Mouse (Mus musculus) ovary, postnatal 14 days (tissue): ENCODE data around the gene Cacna1a.
A peak's percentile ranks its signal among the peaks of the same experiment; 100 is the strongest.

Experiments
- DNase-seq: peaks from one replicate; pipeline ENCODE4 v3.0.0; 2022; ENCODE audit warnings: low spot score

Gene Cacna1a

DNA sequence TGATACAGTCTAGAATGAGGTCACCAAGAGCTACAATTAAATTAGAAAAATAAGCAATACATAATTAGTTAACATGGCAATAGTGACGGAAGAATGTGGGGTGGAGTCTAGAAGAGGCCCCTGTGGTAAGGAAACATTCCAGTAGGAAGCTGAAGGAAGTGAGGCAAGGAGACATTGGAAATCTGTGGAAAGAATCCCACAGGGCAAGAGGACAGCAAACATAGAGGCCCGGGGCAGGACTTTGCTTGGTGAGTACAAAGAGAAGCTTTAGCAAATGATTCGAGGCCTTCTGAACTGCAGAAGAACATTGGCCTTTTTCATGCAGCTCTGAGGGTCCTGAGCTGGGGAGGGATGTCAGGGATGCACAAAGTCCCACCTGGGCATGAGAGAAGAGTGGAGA is at the start of gene Cacna1a:
Gene Cacna1a, plus strand, starts transcription at position 166 of the 400 bp plus-strand sequence.
- DNase-seq = no peak

DNA sequence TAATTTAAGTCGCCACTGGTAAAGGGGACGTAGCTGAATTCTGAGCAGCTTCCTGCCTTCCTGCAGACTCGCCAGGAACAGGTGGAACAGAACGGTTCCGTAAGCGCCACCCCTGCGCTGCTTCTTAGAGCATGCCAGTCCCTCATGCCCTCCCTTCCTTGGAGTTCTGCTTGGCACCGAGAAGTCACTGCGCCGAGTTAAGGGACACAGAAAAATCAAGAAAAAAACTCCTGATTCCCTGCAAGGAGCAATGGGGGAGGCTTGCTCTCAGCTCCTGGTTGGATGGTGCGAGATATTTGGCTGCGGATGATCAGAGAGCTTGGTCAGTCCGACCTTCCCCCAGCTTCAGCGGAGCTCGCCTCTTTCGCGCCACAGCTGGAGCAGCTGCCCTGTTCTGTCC is 49.7 kb upstream of the Cacna1a start:
- no peak for DNase-seq

DNA sequence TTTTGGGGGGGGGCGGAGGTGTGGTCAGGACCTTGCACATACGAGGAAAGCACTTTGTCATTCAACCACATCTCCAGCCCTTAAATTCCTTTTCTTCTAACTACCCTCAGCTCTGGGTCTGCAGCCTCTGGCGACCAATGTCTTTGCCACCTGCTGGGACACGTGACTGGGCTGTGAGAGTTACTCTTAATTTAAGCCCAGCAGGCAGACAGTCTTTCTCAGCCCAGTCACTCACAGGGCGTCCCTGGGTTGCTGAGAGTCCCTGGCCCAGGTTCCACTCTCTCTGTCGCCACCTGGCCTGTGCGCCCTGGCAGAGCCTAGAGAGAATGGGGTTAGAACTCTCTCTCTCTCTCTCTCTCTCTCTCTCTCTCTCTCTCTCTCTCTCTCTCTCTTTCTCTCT is 48.9 kb upstream of the Cacna1a start:
- DNase-seq = no peak

DNA sequence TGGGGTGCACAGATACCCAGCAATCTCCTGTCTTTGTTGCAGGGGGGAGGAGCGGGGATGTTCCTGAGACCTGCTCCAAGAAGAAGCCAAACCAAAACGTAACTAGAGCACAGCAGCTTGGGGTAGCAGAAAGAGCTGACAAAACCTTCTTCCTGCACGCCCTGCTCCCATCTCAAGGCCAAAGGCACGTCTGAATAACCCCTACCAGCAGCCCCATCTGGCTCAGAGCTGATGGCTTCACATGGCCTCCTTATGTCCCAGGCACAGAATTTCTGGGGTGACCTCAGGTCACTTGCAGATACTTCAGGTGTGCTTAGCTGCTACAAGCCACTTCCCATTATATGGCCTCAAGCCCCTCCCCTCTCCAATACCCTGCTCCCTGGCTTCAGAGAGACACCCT is 48.4 kb upstream of the Cacna1a start:
- DNase-seq = no peak

DNA sequence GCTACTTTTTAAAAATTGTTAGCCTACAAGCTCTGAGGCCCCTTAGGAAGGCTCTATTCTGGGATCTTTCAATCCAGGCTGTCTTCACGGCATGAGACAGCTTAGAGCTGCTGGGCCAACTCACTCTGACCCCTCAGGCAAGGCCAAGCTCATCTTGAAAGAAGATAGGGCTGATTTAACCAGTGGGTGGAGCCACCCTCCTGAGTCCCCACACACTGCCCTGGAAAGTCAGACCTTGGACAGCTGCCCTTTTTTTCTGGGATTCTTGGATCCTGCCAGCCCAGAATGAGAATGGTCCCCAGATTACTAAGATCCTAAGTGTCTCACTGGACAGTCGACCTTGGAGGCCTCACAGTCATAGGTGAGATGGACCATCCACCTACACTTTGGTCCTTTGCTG is 47.6 kb upstream of the Cacna1a start:
- no peak for DNase-seq

DNA sequence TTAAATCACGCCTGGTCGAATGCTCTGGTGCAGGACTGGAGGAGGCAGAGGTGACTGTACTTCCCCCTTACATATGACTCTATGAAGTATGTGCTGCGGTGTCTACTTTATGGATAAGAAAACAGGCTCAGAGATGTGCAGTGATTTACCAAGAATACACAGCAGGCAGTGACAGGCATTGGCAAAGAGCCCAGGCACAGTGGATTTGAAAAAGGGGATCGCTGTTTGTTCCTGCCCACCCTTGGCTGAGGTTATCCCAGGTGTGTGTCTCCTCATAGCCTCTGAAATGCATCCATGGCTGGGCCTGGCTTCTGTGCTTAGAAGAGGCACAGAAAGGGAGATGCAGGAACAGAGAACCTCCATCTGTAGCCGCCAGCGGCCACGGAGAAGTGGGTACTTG is 42.7 kb upstream of the Cacna1a start:
- no peak for DNase-seq

DNA sequence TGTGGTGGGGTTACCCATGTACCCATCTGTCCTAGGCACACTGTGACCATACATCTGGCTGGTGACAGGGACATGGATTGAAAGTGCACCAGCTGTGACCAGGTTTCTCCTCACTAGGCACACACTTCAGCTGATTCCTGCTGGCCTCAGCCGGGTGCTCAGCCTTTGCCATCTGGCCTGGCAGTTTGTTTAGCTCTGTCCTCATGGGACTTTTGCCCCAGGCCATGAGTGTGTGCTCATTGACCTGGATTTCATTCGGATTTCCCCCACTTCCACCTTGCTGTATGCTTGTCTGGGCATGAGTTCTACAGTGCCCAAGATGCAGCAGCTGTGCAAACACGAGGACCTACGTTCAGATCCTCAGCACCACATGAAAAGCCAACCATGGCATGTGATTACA is 41.8 kb upstream of the Cacna1a start:
- no peak for DNase-seq

DNA sequence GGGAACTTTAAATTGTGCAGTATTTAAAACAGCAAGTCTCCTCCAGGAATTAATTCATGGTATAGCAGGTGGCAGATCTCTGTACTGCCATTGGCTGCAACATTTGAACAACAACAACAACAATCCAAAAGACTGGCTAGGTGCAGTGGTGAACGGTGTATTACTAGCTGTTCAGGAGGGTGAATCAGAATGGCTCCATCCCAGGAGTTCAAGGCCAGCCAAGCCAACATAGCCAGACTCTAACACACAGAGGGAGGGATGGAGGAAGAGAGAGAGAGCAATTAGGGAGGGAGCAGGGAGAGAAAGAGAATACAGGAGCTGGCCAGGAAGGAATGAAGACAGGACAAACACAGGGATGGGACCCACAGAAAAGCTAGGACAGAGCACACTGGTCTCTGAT is 38.7 kb upstream of the Cacna1a start:
- DNase-seq = no peak

DNA sequence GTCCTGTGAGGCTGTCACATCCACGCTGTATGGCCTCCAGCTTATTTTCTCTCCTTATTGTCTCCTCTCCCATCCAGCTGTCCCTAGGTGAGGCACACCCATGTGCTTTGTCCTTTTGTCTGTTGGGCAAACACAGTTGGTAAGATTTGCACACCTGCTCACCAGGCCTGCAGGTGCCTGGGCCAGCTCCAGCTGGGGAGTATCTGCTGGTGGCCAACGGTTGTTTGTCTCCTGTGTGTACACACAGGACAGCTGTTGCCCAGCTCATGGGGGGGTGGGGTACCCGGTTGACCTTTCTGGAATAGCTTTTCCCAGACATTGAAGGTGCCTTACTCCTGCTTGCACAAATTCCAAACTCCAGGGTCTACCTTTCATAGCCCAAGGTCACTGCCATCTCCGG is 37.3 kb upstream of the Cacna1a start:
- DNase-seq = no peak

DNA sequence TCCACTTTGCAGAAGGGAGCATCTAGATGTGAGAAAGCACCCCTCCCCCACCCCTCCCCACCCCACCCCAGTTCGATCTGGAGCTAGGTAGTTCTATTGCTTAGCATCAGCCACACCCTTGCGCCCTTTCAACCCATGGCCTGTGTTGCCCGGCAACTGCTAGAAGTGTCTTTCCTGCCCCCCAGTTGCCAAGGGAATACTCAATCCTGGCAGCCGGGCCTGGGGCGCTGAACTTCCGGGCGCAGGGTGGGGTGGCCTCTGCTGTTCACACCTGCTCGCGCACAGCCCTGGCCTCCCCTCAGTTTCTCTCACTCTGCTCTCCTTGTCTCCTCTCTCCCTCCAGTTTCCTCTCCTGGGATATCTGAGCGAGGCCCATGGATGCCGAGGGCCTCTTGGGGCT is 31.8 kb upstream of the Cacna1a start:
- no peak for DNase-seq

DNA sequence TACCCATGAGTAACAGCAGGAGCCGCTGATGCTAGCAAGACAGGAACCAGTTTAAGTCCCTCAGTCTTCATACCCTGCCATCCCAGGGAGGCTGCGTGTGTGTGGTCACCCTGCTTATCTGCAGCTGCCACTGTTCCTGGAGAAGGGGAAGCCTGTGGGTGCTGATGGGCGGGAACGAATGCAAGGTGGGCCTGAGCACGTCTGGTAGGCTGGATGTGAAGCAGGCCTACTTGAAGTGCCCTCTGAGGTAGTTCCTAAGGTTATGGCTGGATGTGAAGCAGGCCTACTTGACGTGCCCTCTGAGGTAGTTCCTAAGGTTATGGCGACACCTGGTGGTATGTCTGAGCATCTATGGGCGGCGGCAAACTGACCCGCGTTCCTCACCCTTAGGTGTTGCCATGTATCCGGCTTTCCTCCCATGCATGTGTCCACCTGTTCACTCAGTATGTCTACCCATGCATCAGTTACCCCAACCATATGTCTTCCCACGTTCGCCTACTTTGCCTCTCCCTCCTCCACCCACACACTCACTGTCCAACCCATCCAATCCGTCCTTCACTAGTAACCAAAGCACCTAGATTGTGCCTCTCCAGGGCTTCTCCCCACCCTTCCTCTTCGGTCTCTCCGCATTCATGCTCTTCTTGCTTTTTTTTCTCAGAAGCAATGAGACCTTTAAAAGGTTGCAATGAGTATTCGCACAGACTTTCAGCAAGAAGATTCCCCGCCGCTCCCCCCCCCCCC is 30.4 kb upstream of the Cacna1a start:
- DNase-seq = peak; percentile 82

DNA sequence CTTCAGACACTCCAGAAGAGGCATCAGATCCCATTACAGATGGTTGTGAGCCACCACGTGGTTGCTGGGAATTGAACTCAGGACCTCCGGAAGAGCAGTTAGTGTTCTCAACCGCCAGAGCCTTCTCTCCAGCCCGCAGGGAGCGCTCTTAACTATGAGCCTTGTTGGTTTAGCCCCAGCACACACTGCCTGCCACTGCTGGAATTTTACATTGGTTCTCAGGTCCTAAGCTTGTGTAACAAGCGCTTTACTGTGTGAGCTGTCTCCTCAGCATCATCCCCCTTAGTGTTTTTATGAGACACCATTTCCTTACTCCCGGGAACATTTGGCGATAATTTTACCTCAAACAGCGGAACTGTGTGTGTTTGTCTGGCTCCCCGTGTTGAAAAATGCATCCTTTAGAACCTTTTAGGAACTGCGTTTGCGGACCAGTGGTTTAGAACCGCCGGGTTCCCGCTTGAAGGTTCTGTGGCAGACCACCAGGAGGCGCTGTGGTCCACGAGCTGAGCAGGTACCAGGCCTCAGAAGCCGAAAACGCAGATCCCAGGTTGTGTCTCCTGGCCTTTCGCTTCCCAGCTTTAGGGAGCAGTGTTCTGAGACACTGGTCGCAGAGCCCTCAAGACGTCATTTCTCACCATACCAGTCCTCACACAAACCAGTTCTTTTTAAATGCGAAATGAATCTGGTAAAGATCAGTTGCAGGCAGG is 24.7 kb upstream of the Cacna1a start:
- DNase-seq = peak; percentile 64

DNA sequence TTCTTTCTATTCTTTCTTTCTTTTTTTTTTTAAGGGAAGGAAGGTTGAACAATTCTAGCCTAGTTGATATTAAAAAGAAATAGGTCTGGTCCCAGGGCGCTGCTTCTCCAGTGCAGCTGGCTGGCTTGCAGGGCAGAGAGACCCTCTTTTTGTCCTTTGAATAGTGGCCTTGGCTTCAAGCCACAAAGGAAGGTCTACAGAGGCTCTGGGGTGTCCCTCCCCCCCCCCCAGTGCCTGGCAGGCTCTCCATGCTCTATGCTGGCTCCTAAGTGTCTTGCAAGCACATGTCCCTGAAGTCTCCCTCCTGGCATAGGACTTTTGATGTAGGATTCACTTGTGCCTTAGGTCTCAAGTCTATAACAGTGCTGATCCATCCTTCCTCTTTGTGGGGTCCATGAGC is 23.0 kb upstream of the Cacna1a start:
- no peak for DNase-seq

DNA sequence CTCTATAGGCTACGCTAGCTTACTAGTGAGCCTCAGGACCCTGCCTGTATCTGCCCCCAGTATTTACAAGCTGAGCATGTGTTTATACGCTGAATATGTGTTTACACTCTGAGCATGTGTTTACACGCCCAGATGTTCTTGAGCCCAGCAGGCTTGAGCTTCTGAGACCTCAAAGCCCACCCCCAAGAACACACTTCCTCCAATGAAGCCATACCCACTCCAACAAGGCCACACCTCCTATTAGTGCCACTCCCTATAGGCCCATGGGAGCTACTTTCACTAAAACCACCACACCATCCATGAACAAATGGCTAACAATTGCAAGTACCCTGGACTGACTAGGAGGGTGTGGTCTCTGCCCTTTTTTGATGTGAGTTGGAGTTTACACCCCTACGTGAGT is 17.3 kb upstream of the Cacna1a start:
- DNase-seq = no peak

DNA sequence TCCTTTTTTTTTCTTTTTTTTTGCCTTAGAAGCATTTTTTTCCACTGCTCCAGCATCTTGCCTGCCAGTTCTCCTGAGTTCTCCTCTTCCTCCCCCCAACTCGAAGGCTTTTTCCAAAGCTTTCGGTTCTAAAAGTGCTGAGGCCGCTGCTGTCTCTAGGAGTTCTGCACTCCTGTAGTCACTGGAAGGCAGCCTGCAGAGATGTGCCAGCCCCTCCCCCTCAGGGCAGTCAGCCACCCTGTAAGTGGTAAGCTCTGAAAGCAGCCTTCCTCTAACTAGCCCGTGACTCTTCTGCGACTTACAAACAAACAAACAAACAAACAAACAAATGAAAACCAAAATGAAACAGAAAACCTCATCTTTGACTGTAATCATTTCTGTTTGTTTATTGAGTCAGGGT is 13.2 kb upstream of the Cacna1a start:
- no peak for DNase-seq

DNA sequence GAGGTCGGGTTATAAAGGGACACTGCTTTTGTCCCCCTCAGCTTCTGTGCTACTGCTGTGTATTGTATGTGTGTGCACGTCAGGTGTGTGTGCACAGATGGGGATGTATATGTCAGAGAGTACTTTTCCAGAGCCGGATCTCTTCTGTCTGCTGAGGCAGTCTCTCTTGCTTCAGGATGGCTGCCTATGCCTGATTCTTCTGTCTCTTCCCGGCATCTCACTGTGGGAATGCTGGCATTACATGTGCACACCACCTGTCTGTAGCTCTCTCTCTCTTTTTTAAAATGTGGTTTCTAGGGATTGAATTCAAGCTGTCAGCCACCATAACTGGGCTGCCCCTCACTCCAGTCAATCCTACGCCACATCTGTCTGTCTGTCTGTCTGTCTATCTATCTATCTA is 12.4 kb upstream of the Cacna1a start:
- no peak for DNase-seq

DNA sequence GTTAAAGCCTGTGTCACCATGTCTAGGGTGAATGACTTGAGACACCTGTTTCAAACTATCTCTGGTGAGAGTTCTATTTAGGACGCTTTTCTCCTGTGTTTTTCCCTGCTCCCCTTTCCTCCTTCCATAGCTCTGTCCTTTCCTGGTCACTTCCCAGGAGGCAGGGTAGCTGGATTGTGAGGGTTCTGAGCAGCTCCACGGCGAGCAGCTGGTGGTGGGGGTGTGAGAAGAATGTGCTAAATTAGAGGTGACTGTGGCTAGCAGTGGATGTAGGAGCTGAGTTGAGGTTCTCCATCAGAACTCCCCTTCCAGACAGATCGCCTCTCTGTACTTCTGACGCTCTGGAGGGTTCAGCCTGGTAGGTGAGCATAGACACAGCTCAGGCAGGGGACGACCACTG is 11.7 kb upstream of the Cacna1a start:
- no peak for DNase-seq

DNA sequence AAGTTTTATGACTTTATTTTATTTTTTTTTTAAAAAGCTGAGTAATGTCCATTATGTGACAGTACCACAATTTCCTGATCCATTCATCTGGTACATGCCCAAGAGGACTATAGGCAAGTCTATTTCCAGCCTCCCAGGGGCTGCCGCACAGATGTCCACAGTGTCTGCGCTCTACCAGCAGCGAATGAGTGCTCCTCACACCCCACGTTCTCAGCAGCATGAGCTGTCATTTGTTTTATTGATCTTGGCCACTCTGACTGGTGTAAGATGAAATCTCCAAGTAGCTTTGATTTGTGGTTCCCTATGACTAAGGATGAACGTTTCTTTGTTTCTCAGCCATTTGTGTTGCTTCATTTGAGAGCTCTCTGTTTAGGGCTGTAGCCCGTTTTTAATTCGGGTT is 6.6 kb upstream of the Cacna1a start:
- no peak for DNase-seq

DNA sequence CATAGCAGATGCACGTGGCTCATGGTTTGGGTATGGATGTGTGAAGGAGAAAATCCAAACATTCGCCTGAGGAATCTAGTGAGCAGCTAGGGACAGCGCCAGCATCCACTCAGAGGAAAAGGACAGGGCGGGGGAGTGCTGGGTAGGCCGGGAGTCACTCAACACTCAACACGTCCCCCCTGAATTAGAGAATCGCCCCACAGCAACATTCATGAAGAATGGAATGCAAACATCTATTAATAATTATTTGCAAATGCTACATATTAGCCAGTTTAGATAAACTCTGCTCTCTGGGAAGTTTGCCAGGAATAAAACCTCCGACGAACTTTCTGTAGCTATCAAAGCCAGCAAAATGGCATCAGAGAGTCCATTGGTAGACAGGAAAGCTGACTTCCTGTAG is 533 bp downstream of the Cacna1a start:
- DNase-seq = no peak

DNA sequence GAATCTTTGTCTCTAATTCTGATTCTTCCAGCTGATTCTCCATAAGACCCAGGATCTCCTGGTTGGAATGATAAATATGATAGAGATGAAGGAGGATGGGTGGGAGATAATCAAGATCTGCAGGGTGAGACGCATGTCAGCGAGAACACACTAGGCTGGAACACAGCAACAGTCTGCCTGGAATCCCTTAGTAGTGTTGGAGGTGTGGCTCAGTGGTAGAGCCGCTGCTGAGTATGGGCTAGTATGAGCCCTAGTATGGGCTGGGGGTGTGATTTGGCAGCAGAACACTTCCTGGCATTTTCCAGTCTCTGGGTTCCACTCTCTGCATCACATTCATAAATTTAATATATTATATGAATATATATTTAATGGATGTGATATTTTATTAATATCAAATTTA is 933 bp downstream of the Cacna1a start:
- DNase-seq = no peak

DNA sequence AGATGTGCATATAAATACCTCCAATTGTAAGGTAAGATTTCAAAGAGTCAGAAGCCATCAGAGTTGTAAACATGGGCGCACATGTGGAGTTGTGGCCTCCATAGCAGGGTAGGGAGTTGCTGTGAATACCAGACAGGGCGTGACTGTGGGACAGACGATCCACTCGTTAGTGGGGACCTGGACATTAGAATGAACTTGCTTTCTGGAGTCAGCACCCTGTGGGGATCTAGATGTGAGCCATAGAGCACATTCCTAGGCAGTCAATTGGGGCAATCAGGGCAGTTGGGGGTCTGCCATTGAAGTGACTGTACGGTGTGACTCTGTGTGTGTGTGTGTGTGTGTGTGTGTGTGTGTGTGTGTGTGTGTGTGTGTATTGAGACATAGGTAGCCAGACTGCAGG is 3.4 kb downstream of the Cacna1a start:
- no peak for DNase-seq

DNA sequence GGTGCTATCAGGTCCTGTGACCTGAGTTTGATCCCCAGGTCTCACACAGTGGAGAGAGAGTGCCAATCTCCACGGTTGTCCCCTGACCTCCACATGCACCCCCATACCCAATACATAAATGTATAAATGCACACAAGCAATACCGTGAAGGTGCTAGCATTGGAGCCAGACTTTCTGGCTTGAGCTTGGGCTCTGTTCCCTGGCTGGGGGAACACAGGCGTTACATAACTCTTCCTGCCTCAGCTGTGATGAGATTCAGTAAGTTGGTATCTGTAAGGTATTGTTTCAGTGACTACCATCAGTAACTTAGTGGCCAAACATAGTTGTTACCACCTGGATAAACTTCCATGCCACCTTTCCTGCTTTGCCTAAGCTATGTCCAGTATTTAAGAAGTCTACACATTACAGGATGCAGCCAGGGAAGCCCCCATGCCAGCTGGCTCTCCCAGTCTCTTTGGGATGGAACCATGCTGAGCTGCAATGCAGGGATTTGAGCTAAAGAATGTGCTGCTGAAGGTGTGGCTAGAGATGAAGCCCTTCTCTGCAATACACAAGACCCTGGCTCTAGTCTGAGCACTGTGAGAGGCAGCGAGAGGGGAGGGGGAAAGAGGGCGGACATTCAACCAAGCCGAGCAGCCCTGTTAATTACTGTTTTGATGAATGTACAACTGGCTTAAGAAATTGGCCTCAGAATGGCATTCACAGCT is 7.7 kb downstream of the Cacna1a start:
- DNase-seq = no peak
